Mouse (Mus musculus): ENCODE results near the gene Lrrc8b.

- no peak for TF ChIP-seq EP300 (optimal IDR thresholded peaks at IDR 0.05)
- no peak for TF ChIP-seq CTCF (IDR thresholded peaks at IDR 0.05; ENCODE audit: low read depth)
Observed at GRCm38 (mm10) chr5:105535186-105535585, 119.6 kb downstream of the Lrrc8b start.

Data from stomach, postnatal 0 days (tissue).